Mouse (Mus musculus) heart, embryonic 13.5 days (tissue): ENCODE measurements around the gene Pelo. TPM values are rescaled to one million over a fixed set of nuclear protein-coding genes. Genes with fewer than 3 reads are reported as not detected.

ENCODE experiments used
- ATAC-seq: fragments of 200-750 bp; cut with Nextera tagmentation; 2 replicates; pipeline ENCODE4 v1.8.0; 2017; ENCODE audit warnings: moderate TSS enrichment; ENCODE audit not compliant: insufficient number of reproducible peaks, low FRiP score, low TSS enrichment; ENCODE audit errors: extremely low read depth
- H3K27ac ChIP-seq: fragments of 300-500 bp; sonication (generic); replicated peaks from 2 replicates; pipeline ENCODE4 v1.5.1; 2015; ENCODE audit warnings: moderate library complexity, mild to moderate bottlenecking, inconsistent platforms
- H3K27me3 ChIP-seq: fragments of 300-500 bp; sonication (generic); replicated peaks from 2 replicates; pipeline ENCODE4 v1.6.1; 2015; ENCODE audit warnings: mild to moderate bottlenecking, inconsistent platforms
- H3K36me3 ChIP-seq: fragments of 300-500 bp; sonication (generic); 2 replicates; pipeline ENCODE4 v1.6.1; 2015; ENCODE audit warnings: mild to moderate bottlenecking, inconsistent platforms
- H3K4me1 ChIP-seq: fragments of 300-500 bp; sonication (generic); 2 replicates; pipeline ENCODE4 v1.6.1; 2015; ENCODE audit warnings: inconsistent platforms
- H3K4me2 ChIP-seq: fragments of 300-500 bp; sonication (generic); 2 replicates; pipeline ENCODE4 v1.6.1; 2015; ENCODE audit warnings: inconsistent platforms, mild to moderate bottlenecking, moderate library complexity
- H3K4me3 ChIP-seq: fragments of 300-500 bp; sonication (generic); 2 replicates; pipeline ENCODE4 v1.5.1; 2015; ENCODE audit warnings: moderate library complexity, mild to moderate bottlenecking, inconsistent platforms
- H3K9ac ChIP-seq: fragments of 300-500 bp; sonication (generic); 2 replicates; pipeline ENCODE4 v1.6.1; 2015; ENCODE audit warnings: inconsistent platforms, mild to moderate bottlenecking, moderate library complexity
- H3K9me3 ChIP-seq: fragments of 300-500 bp; sonication (generic); 2 replicates; pipeline ENCODE4 v1.6.1; 2016; ENCODE audit warnings: inconsistent platforms
- WGBS: fragments of 180-500 bp; shearing (Covaris S2); methylation state at CpG from one replicate; pipeline ENCODE4 v1.1.7; 2015; ENCODE audit warnings: mixed read lengths; 5-methylcytosine and 5-hydroxymethylcytosine counted together
- polyA plus RNA-seq: library from polyadenylated mRNA; unstranded; fragments of >200 nt; fragmentation: Nextera tagmentation; extraction: Ambion mirVana; gene quantifications from 2 replicates; pipeline ENCODE4 v1.2.1, GENCODE M21; 2015

Pelo gene
- polyA plus RNA-seq: 7.4 and 7.9 TPM in 2 replicates

GRCm38 (mm10) chr13:115090069-115090976, at the start of gene Pelo:
Pelo (minus strand) TSS chr13:115090186.
- peak within 1 kb of the TSS; percentile 99 for H3K27ac ChIP-seq
- H3K4me1 ChIP-seq: peaks cover 60% of the 10 kb centered on the region
- ATAC-seq: peak; percentile 81
- H3K27me3 ChIP-seq: no peaks in the 10 kb centered on the region
- H3K4me2 ChIP-seq: peak within 1 kb of the TSS; percentile 89
- H3K9me3 ChIP-seq: no peaks in the 10 kb centered on the region
- peak within 1 kb of the TSS; percentile 92 for H3K9ac ChIP-seq
- under 1% methylated on average over 60 of the region's 60 CpGs for WGBS
- peak within 1 kb of the TSS; percentile 69 for H3K4me3 ChIP-seq
- H3K36me3 ChIP-seq: peaks cover 30% of the 10 kb centered on the region

- Histone ChIP-seq H3K9me3 (no peaks in the 10 kb centered on the region), H3K36me3 (no peaks in the 10 kb centered on the region), H3K27ac (no peak overlapping the region), H3K4me3 (no peak overlapping the region), H3K4me1 (no peaks in the 10 kb centered on the region), H3K4me2 (no peak overlapping the region), H3K9ac (no peak overlapping the region), H3K27me3 (no peaks in the 10 kb centered on the region)
- no peak for ATAC-seq
- WGBS: 77% methylated on average over 7 of the region's 7 CpGs
Observed at GRCm38 (mm10) chr13:115138513-115138912, 48.5 kb upstream of the Pelo start.

GRCm38 (mm10) chr13:115136761-115137160, 46.8 kb upstream of the Pelo start:
- no peak overlapping the region for H3K9ac ChIP-seq
- H3K27ac ChIP-seq: no peak overlapping the region
- H3K27me3 ChIP-seq: no peaks in the 10 kb centered on the region
- H3K9me3 ChIP-seq: no peaks in the 10 kb centered on the region
- ATAC-seq: no peak
- H3K4me1 ChIP-seq: peaks cover 6% of the 10 kb centered on the region
- 74% methylated on average over 3 of the region's 3 CpGs for WGBS
- H3K4me3 ChIP-seq: no peak overlapping the region
- H3K36me3 ChIP-seq: no peaks in the 10 kb centered on the region
- no peak overlapping the region for H3K4me2 ChIP-seq

- no peak for ATAC-seq
- no peak overlapping the region for H3K9ac ChIP-seq
- H3K4me1 ChIP-seq: peaks cover 14% of the 10 kb centered on the region
- peak overlapping the region; percentile 33 for H3K27ac ChIP-seq
- 11% methylated on average over 5 of the region's 5 CpGs for WGBS
- H3K9me3 ChIP-seq: no peaks in the 10 kb centered on the region
- H3K36me3 ChIP-seq: no peaks in the 10 kb centered on the region
- H3K27me3 ChIP-seq: no peaks in the 10 kb centered on the region
- H3K4me3 ChIP-seq: no peak overlapping the region
- peak overlapping the region; percentile 20 for H3K4me2 ChIP-seq
Observed at GRCm38 (mm10) chr13:115132435-115132834, 42.4 kb upstream of the Pelo start.

GRCm38 (mm10) chr13:115131381-115131780, 41.4 kb upstream of the Pelo start:
- Histone ChIP-seq H3K36me3 (no peaks in the 10 kb centered on the region), H3K27me3 (no peaks in the 10 kb centered on the region), H3K4me3 (no peak overlapping the region), H3K4me2 (no peak overlapping the region), H3K4me1 (peaks cover 14% of the 10 kb centered on the region), H3K9ac (no peak overlapping the region), H3K9me3 (no peaks in the 10 kb centered on the region), H3K27ac (no peak overlapping the region)
- 53% methylated on average over 3 of the region's 3 CpGs for WGBS
- no peak for ATAC-seq

- Histone ChIP-seq H3K27ac (no peak overlapping the region), H3K4me2 (no peak overlapping the region), H3K9me3 (no peaks in the 10 kb centered on the region), H3K27me3 (no peaks in the 10 kb centered on the region), H3K4me3 (no peak overlapping the region), H3K36me3 (no peaks in the 10 kb centered on the region), H3K4me1 (peaks cover 14% of the 10 kb centered on the region), H3K9ac (no peak overlapping the region)
- ATAC-seq: no peak
- WGBS: 64% methylated on average over 2 of the region's 2 CpGs
Observed at GRCm38 (mm10) chr13:115130035-115130434, 40.0 kb upstream of the Pelo start.

GRCm38 (mm10) chr13:115127826-115128225, 37.8 kb upstream of the Pelo start:
- H3K27me3 ChIP-seq: no peaks in the 10 kb centered on the region
- WGBS: 76% methylated on average over 1 of the region's 1 CpGs

GRCm38 (mm10) chr13:115126534-115126933, 36.5 kb upstream of the Pelo start:
- Histone ChIP-seq H3K36me3 (no peaks in the 10 kb centered on the region), H3K4me2 (no peak overlapping the region), H3K9ac (no peak overlapping the region), H3K27me3 (no peaks in the 10 kb centered on the region), H3K4me3 (no peak overlapping the region), H3K9me3 (no peaks in the 10 kb centered on the region), H3K27ac (no peak overlapping the region), H3K4me1 (peaks cover 11% of the 10 kb centered on the region)
- ATAC-seq: no peak
- 86% methylated on average over 2 of the region's 2 CpGs for whole genome bisulfite sequencing

More at GRCm38 (mm10) chr13:115127826-115128225, 37.8 kb upstream of the Pelo start:
- peaks cover 19% of the 10 kb centered on the region for H3K4me1 ChIP-seq
- no peak overlapping the region for H3K4me3 ChIP-seq
- no peak overlapping the region for H3K27ac ChIP-seq
- no peaks in the 10 kb centered on the region for H3K36me3 ChIP-seq
- no peak for ATAC-seq
- H3K9ac ChIP-seq: no peak overlapping the region
- H3K4me2 ChIP-seq: no peak overlapping the region
- H3K9me3 ChIP-seq: no peaks in the 10 kb centered on the region

- WGBS: 82% methylated on average over 4 of the region's 4 CpGs
- ATAC-seq: no peak
Observed at GRCm38 (mm10) chr13:115125130-115125529, 35.1 kb upstream of the Pelo start.

GRCm38 (mm10) chr13:115124521-115124920, 34.5 kb upstream of the Pelo start:
- 53% methylated on average over 1 of the region's 1 CpGs for WGBS
- no peaks in the 10 kb centered on the region for H3K36me3 ChIP-seq
- ATAC-seq: no peak
- H3K9me3 ChIP-seq: no peaks in the 10 kb centered on the region
- no peak overlapping the region for H3K9ac ChIP-seq
- H3K4me2 ChIP-seq: no peak overlapping the region
- H3K4me3 ChIP-seq: no peak overlapping the region
- H3K27me3 ChIP-seq: no peaks in the 10 kb centered on the region
- H3K27ac ChIP-seq: no peak overlapping the region
- H3K4me1 ChIP-seq: peaks cover 5% of the 10 kb centered on the region; the same call in 1 of the 2 replicates

More at GRCm38 (mm10) chr13:115125130-115125529, 35.1 kb upstream of the Pelo start:
- Histone ChIP-seq H3K4me2 (no peak overlapping the region), H3K9me3 (no peaks in the 10 kb centered on the region), H3K27ac (no peak overlapping the region), H3K36me3 (no peaks in the 10 kb centered on the region), H3K4me3 (no peak overlapping the region), H3K9ac (no peak overlapping the region), H3K4me1 (peaks cover 5% of the 10 kb centered on the region; the same call in 1 of the 2 replicates), H3K27me3 (no peaks in the 10 kb centered on the region)

- Histone ChIP-seq H3K27ac (no peak overlapping the region), H3K4me1 (no peaks in the 10 kb centered on the region), H3K36me3 (no peaks in the 10 kb centered on the region), H3K9ac (no peak overlapping the region), H3K4me2 (no peak overlapping the region), H3K4me3 (no peak overlapping the region), H3K9me3 (no peaks in the 10 kb centered on the region), H3K27me3 (no peaks in the 10 kb centered on the region)
- ATAC-seq: no peak
- 64% methylated on average over 5 of the region's 5 CpGs for WGBS
Observed at GRCm38 (mm10) chr13:115118756-115119155, 28.8 kb upstream of the Pelo start.

GRCm38 (mm10) chr13:115118195-115118594, 28.2 kb upstream of the Pelo start:
- Histone ChIP-seq H3K9ac (no peak overlapping the region), H3K4me2 (no peak overlapping the region), H3K4me3 (no peak overlapping the region), H3K27ac (no peak overlapping the region), H3K9me3 (no peaks in the 10 kb centered on the region), H3K27me3 (no peaks in the 10 kb centered on the region), H3K36me3 (no peaks in the 10 kb centered on the region), H3K4me1 (no peaks in the 10 kb centered on the region)
- 71% methylated on average over 3 of the region's 3 CpGs for WGBS
- ATAC-seq: no peak
